Mouse (Mus musculus) c-Kit-positive CD71-negative TER-119-negative erythroid progenitor cells, embryonic 14.5 days (primary cell): Measurements from ENCODE around the gene Chrd.

Experiments used
- DNase-seq: peaks from one replicate; pipeline ENCODE4 v3.0.0-alpha.2; 2013; ENCODE audit warnings: low read depth

The Chrd gene

GRCm38 (mm10) chr16:20732925-20733730 lies at the start of gene Chrd:
Gene Chrd (plus strand): TSS chr16:20733127.
- DNase-seq: no peak

DNA sequence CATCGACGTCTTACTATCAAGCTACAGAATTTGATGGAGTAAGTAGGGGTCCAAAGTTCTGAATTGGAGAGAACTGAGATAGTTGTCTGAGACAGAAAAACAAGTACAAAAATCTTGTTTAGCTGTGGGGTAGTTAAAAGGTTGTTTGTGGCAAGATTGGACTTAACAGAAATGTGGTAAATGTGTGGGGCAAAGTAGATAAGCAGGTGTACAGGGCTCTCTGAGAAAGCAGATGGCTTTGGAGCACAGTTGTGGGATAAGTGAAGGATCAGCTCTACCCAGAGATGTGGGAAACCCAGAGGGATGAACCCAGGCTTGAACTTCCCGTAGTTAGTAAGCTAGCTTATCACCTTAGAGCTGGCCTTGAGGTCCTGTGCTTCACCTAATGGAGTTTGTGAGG lies 42.2 kb upstream of the Chrd start:
- no peak for DNase-seq

DNA sequence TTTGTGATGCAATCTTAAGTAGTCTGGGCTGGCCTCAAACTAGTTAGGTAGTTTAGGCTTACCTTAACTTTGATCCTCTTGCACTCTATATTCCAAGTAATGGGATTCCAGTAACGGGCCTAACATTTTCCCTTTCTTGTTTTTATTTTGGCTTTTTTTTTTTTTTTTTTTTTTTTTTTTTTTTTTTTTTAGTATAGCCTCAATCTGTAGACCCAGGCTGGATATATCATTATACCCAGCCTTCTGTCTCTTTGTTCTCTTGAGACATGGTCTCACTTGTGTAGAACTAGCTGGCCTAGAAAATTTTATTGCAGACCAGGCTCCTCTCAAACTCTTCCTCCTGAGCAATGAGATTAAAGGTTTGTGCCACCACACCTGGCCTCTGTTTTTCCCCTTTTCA lies 41.3 kb upstream of the Chrd start:
- DNase-seq: no peak

GRCm38 (mm10) chr16:20692241-20692965 lies 40.5 kb upstream of the Chrd start:
- DNase-seq: no peak

DNA sequence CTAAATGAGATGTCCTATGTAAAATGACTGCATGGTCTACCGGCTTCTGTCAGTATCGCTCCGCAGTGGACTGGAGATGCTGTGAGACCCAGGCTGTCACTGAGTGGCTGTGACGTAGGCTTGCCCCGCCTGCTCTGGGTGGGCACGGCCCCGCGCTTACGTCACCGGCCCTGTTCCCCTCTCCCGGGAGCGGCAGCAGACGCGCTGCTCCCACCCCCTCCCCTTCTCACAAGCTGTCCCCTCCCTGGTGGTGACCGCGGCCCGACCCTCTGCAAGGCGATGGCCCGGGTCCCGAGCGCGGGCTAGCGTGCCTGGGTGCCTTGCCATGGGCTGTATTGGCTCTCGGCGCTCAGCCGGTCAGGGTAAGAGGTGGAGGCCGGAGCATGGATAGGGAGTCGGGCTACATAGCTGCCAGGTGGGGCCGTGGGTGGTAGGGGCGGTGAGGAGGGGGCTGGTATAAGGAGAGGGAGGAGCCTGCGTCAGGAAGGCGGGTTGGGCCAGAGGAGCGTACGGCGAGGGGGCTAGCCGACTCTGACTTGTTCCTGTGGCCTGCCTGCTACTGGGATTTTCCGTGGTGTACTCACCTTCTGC lies 39.7 kb upstream of the Chrd start, which contains the start of gene Fam131a:
Gene Fam131a, plus strand, starts transcription at position 131 of the 591 bp plus-strand sequence.
- DNase-seq: peak; percentile 66

DNA sequence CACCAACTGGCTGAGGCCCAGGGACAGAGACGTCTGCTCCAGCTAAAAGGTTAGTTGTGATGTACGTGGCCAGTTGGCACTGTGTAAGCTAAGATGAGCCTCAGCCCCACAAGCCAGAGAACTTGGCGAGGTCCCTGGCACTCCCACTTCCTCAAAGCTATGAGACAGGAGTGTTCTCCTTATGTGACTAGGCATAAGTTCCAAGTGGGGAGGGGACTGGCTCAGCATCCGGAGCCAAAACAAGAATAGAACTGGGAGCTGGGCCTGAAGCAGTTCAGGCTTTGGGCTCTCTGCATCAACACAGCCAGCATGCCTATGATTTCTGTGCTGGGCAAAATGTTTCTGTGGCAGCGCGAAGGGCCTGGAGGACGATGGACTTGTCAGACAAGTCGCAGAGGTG lies 38.1 kb upstream of the Chrd start:
- no peak for DNase-seq

DNA sequence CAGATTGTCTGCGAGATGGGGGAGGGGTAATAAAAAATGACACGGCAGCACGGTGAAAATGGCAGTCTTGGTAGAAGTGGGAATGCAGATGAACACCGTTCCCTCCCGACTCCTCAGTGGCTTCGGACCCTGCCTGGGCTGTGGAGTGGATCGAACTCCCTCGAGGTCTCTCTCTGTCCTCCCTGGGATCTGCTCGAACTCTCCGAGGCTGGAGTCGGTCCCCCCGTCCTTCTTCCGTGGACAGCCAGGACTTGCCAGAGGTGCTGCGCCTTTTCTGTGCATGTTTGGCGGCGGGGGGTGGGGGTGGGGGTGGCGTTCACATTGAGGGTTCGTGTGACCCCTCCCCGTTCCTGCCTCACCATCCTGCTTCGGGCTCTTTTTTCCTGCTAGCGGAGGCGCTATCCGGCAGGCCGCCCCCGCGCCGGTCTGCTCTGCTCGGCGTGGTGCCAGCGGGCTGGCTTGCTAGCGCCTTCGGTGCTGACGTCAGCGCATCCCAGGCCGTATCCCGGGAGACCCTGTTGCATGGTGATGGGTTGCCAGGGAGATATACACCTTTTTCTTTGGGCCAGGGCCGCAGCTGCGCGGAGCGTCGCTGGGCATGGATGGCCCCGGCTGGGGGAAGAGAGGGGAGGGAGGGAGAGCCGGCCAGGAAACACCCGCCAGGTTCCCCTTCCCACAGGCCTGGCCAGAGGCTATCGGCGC lies 37.2 kb upstream of the Chrd start:
- DNase-seq: no peak

- DNase-seq: no peak
Observed at GRCm38 (mm10) chr16:20699266-20699665, 33.7 kb upstream of the Chrd start.

- no peak for DNase-seq
Observed at GRCm38 (mm10) chr16:20700036-20700435, 32.9 kb upstream of the Chrd start.

GRCm38 (mm10) chr16:20701316-20701715 lies 31.6 kb upstream of the Chrd start:
- DNase-seq: no peak

DNA sequence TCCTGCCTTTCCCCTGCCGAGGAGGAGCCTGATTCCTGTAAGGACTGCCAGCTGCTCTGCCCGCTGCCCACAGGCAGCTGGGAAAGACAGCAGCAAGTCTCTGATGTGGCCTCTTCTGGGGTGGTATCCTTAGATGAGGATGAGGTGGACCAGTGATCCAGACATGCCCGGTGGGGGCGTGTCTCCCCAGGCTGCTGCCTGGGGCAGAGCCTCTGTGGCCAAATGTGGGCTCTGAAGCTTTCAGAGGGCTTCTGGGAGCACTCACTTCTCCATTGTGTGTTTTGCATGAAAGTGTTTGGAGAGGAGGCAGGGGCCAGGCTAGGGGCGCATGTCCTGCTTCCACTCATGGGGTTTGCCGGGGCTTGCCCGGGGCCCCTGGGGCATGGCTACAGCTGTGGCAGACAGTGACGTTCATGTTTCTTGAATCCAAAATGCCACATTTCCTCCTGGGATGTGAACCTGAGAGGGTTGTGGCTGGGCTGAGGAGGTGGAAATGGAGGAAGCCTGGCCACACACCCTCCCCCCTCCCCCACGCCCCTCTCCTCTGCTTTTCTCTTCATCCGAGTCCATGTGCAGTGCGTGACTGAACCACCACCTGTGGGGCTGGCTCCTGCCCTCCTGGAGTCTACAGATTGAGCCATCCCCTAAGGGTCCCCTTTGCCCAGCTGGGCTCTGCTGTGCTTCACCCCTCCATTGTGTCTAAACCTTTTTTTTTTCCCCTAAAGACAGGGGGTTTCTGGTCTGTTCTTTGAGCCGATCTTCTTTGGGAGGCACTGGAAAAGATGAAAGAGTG lies 31.0 kb upstream of the Chrd start:
- no peak for DNase-seq

- DNase-seq: peak; percentile 73
Observed at GRCm38 (mm10) chr16:20702522-20702893, 30.4 kb upstream of the Chrd start.

- DNase-seq: no peak
Observed at GRCm38 (mm10) chr16:20703071-20703470, 29.9 kb upstream of the Chrd start.

DNA sequence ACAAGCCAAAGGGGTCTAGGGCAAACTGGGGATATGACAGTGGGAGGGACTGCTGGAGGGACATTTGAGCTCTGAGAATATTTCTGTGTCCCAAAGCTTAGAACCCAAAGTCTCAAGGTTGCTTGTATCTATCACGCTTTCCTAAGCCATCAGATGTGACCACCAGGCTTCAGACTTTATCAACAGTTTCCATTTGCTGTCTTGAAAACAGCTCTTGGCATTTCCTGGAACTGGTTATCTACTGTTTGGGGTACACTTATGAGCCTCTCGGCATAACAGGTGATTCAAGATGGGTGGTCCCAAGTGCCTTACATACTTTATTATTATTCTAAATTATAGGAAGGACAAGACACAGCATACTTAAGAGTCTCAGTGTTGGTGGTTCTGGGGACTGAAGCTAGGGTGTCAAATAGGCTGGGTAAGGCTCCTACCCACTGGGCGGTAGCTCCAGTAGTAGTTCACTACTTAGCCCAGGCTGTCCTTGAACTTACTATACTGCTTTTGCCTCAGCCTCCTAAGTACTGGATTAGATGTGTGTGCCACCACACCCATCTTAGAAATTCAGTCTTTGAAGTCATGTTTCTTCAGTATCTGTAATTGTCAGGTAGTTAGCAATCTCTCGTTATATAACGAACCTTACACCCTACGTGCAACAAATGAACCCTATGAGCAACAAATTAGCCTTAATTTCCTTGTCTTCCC lies 29.1 kb upstream of the Chrd start:
- DNase-seq: no peak

GRCm38 (mm10) chr16:20705786-20706185 lies 27.1 kb upstream of the Chrd start:
- no peak for DNase-seq

DNA sequence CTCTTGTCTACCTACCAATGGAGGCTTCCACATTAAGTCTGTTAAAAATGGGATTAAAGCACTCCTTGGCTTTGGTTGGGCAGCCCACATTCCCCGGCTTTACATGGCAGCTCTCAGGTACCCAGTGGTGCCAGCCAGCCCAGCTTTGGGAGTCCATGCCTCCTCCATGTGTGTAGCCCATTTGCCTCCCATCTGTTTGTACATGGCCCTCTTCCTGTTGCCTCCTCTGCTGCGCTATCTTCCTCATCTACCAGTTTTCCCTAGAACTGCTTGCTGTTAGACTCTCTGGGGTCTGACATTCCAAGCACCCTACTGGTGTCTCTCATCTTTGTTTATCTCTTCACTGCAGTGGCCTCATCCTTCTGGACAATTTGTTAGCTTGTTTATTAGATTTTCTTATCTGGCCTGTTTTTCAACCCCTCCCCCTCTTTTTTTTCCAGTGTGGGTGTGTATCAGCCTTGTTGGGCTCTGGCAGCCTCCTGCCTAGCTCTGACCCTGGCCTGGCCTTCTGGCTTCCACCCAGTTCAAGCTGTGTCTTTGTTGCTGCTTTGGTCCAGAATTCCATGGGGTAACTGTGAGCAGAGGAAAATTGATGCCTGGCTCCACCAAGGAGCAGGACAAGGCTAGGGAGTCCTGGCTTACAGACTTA lies 26.4 kb upstream of the Chrd start:
- no peak for DNase-seq

GRCm38 (mm10) chr16:20708220-20708938 lies 24.5 kb upstream of the Chrd start:
- no peak for DNase-seq

DNA sequence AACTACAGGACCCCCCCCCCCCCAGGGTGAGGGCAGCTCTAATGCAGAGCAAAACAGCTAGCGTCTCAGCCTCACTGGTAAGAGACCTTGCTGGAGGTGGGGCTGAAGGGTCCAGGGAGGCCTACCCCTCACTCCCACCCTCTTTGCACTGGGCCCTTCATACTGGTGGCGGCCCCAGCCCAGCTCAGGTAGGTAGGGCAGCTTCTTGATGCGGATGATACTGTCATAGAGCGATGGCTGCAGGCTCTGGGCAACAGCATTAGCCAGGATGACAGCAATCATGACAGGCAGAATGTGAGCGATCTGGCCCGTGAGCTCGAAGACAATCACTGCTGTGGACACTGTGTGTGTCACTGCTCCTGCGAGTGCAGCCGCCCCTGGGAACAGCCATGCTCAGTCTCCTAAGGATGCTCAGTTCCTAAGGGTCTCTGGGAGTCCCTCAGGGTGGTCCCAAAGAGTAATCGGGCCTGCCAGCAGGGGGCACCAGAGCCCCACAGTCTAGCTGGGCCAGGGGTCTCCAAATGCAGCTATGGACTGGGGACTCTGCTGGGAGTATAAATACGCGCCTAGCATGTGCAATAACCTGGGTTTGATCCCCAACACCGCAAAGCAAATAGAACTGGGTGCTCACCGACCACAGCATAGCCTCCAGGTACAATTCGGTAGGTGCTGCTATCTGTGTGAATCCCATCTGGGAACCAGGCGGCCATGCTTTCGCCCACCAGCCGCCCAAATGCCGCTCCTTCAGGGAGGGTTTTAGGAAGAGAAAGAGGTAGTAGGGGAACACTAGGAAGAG lies 23.8 kb upstream of the Chrd start:
- no peak for DNase-seq

DNA sequence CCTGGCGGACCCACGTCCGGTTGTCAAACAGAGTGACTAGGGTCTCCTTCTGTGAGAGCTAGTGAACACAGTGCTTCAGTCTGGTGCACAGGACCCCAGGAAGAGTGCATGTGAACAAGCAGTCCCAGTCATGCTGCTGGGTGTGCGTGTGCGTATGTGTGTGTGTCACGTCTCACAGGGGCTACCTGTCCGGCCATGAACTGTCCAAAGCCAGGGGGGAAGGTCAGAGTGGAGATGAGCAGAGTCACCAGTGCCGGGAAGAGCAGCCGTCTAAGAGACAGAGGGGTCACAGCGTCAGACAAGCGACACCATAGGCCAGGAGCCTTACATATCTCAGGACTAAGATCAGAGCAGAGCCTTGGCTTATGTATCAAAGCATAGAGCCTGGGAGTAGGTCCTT lies 22.6 kb upstream of the Chrd start:
- no peak for DNase-seq
